Mouse (Mus musculus): ENCODE measurements at regions not wholly inside any gene's neighbourhood (a gene's known extent, or its start where the extent isn't known, plus 50 kb on each side); places are given as distances from the start of the nearest gene placed in this dataset.

DNA sequence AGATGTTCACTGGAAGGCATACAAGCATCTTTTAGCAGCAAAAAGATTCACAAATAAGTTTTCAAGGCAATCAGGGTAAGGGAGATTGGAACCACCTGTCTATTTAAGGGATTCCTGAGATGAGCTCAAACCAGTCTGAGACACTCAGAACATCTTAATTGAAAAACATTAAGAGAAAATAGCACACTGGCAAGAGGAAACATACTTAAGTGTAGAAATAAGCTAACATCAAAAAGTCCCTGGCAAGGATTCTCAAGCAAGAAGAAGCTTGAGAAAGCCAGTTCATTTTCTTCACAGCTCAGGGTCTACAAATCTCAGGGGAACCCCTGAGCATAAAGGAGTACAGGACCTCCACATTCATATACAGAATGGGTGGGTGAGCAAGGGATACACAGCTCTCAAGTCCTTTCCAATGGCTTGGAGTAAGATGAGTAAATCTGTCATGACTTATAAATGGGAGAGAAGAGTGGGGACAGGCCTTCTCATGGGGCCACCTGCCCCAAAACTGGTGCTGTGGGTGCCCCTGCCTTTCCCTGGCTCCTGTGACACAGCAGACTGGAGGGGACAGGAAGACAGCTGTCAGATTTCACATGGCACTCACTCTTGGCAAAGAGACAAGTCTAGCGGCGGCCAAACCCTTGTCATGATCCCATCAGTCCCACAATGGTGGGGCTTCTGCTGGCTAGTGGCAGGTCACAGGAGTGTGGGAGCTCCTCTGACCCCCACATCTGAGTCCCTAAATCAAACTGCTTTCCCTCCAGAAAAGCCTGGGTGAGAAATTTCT lies 436.6 kb downstream of the Meis1 start:
- DNase-seq (ENCODE audit: extremely low spot score in 1 of 2, low spot score in 1 of 2): no peak

- peak in 1 of 2 experiments; percentile 5 for DNase-seq (ENCODE audit: extremely low spot score in 1 of 2, low spot score in 1 of 2)
Observed at GRCm38 (mm10) chr11:18581078-18581800, 437.5 kb downstream of the Meis1 start.

DNA sequence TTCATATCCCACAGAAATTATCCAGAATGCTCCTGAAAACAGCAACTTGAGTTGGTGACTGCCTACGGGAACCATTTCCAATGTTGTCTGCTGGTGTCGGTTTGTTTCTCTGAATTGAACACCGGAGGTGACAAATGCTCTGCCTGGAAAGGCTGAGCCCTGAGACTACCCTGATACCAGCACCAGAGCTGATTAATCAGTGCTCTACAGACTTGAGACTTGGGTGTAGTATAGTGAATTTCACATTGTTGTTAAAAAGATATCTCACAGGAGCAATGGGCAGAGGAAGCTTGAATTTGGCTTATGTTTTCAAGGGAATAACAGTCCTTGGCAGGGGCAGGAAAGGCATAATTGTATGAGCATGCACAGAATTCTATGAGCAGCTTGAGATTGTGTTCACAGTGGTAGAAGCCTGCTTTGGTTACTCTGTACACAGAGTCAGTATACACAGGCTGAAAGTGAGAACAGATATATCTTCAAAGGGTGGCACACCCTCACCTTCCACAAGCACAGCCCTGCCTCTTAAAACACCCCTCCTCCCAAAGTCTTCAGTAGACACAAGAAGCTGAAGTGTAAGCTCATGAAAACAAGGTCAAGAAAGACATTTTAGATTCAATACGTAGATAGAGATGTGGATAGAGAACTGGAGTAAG lies 447.1 kb downstream of the Meis1 start:
- DNase-seq (ENCODE audit: extremely low spot score in 1 of 2, low spot score in 1 of 2): no peak

DNA sequence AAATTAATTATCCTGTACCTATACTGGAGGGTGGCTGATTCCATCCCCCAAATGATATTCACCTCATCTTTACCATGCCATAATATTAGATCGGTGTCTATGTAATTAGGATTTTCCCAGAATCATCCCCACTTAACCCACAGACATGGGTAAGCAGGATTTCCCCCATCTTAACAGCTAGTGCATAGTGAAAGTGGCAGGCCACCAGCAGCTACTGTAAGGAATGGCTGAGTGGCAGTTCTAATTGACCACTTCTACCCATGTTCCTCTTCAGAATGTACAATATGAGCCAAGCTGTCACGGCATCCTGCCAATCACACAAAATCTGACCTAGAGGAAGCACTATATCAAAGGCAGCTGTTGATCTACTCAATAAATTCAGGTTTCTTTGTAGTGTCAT lies 455.8 kb downstream of the Meis1 start:
- no peak for DNase-seq (ENCODE audit: extremely low spot score in 1 of 2, low spot score in 1 of 2)

DNA sequence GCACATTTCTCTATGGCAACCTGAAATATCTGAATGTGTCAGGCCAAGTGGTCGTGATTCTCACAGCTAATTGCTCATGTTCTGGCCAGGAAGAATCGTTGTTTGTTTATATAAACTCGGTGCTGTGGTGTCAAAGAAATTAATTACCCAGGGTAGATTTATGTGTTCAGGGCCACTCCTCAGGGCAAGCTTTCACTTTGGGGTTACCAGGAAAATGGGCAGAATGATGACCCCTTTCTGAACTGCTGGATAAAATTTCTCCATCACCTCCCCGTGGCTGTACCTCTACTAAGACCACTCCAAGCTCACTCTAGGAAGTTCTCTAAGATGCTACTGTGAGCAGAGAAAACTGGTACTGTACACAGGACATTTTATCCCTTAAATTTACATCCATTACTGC lies 460.1 kb downstream of the Meis1 start:
- no peak for DNase-seq (ENCODE audit: extremely low spot score in 1 of 2, low spot score in 1 of 2)

GRCm38 (mm10) chr11:18535592-18535857 lies 483.3 kb downstream of the Meis1 start:
- DNase-seq (ENCODE audit: extremely low spot score in 1 of 2, low spot score in 1 of 2): no peak

GRCm38 (mm10) chr11:18534807-18535591 lies 483.8 kb downstream of the Meis1 start:
- no peak for DNase-seq (ENCODE audit: extremely low spot score in 1 of 2, low spot score in 1 of 2)

- DNase-seq (ENCODE audit: extremely low spot score in 1 of 2, low spot score in 1 of 2): no peak
Observed at GRCm38 (mm10) chr11:18531264-18532110, 487.3 kb downstream of the Meis1 start.

GRCm38 (mm10) chr11:18528568-18528967 lies 490.2 kb downstream of the Meis1 start:
- no peak for DNase-seq (ENCODE audit: extremely low spot score in 1 of 2, low spot score in 1 of 2)

DNA sequence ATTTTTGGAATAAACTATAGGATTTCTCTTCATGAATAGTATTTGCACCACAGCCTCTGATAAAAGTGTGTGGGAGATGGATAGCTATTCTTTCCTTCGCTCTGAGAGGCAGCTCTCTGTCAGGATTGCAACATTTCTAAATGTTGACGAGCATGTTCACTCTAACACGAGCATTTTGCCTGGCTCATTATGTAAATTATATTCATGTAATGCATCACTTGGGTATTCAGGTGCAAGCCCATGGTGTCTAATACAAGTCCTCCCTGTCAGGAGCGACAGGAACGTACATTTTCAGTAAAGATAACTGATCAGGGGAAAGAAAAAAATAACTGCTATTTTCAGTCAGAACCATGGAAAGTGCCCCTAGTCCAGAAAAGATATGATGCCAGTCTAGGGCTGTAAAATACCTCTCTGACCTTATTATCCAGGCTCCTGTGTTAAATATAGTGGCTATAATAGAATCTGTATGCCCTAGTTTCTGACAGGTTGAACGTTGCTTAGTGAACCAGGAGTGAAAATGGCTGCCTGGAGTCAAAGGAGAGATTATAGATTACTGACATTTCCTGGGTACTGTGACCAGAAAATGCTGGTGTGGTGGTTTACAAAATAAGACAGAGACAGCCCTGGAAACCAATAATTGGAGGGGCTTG lies 523.6 kb downstream of the Meis1 start:
- DNase-seq (ENCODE audit: extremely low spot score in 1 of 2, low spot score in 1 of 2): no peak

DNA sequence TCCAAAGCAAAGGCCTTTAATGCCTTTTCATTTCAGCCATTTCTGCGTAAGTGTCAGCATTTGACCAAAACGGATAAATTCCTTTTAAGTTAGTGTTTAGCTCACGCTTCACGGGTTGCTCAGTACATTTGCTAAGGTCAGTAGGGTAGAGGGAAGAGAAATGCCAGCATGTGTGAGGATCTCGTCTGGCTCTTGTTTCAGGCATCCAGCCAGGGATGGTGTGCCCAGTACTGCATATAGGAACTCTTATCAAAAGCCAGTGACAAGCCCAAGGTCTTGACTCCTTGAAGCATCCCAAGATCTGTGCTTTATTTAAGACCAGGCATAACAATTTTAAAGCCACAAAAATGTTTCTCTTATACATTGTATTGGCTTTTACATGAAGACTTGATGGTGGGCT lies 524.8 kb downstream of the Meis1 start:
- no peak for DNase-seq (ENCODE audit: extremely low spot score in 1 of 2, low spot score in 1 of 2)

- no peak for DNase-seq (ENCODE audit: extremely low spot score in 1 of 2, low spot score in 1 of 2)
Observed at GRCm38 (mm10) chr11:18493086-18493485, 525.7 kb downstream of the Meis1 start.

- DNase-seq (ENCODE audit: extremely low spot score in 1 of 2, low spot score in 1 of 2): no peak
Observed at GRCm38 (mm10) chr11:18489517-18490256, 529.1 kb downstream of the Meis1 start.

GRCm38 (mm10) chr11:18478841-18479240 lies 525.2 kb upstream of the Etaa1 start:
- no peak for DNase-seq (ENCODE audit: extremely low spot score in 1 of 2, low spot score in 1 of 2)

DNA sequence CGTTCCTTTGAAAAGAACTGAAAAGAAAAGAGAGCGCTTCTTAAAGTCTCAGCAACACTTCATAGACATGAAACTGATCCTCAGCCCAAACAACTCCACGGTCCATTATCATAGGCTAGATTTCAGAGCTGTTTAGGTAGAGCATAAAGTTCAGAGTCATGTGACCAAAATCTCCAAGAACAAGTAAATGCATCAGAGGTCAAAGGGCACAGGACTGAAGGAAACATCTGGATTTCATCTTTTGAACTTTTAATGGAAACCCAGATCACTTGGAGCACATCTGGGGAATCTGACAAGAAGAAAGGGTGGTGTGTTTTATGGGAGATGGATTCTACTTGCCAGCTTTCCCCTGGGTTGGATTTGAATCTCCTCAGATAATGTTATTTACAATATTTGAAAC lies 497.6 kb upstream of the Etaa1 start:
- DNase-seq (ENCODE audit: extremely low spot score in 1 of 2, low spot score in 1 of 2): no peak

- DNase-seq (ENCODE audit: extremely low spot score in 1 of 2, low spot score in 1 of 2): peak in 1 of 2 experiments; percentile 5
Observed at GRCm38 (mm10) chr11:18448879-18449278, 495.2 kb upstream of the Etaa1 start.

DNA sequence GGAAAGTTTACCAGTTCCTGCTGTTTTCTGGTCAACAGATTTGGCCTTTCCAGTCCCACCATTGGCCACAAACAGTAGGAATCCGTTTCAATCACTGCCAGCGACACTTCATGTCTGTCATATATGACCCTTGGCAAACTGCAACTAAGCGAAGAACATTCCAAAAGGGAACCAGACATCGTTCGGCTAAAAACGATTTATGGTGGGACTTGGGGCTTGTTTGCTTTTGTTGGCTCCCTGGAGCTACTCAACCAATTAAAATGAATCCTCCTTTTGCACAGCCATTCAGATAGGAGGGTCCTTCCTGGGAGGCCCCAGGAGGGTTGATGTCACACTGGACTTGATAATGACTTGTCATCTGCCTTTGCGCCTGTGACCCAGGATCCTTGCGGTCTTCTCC lies 490.9 kb upstream of the Etaa1 start:
- no peak for DNase-seq (ENCODE audit: extremely low spot score in 1 of 2, low spot score in 1 of 2)

DNA sequence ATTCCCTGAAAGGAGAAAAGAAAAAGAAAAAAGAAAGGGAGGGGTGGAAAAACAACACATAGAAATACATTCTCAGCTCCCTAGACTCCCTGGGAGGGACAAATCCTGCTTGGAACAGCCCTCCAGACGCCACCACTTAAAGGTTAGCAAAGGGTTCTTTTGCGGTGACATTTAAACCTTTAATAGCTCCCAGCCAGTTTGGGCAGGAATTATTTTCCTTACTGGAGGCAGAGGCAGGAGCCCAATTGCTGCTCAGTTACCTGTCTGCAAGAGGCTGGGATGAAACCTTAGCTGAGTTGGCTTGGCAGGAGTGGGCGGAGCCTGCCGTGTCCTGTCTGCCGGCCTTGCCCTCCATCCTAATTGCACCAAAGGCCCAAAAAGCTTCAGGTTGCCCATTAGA lies 490.4 kb upstream of the Etaa1 start:
- DNase-seq (ENCODE audit: extremely low spot score in 1 of 2, low spot score in 1 of 2): no peak

DNA sequence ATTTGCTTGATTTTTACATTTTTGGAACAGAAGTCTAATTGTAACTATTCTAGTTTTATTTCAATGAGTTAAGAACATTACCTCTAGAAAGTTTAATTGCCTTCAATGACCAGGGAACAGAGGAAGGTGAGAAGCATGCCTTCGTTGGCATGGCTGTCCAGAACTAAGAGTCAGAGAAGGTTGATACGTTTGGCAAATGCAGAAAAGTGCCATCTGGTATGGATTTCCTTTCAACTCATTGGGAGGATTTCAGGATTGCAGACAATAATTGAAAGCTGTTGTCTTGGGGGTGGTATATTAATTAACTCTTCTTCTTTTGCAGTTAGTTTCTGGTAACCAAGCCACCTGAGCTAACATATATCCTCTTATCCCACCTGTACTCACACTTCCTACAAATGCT lies 489.5 kb upstream of the Etaa1 start:
- DNase-seq (ENCODE audit: extremely low spot score in 1 of 2, low spot score in 1 of 2): no peak
